Mouse (Mus musculus): ENCODE data around the gene Syk. TPM values are rescaled to one million over a fixed set of nuclear protein-coding genes. Genes with fewer than 3 reads are reported as not detected.

The Syk gene
- total RNA-seq, 2 experiments from 2014 or later = 18.9 to 19.5 TPM

DNA sequence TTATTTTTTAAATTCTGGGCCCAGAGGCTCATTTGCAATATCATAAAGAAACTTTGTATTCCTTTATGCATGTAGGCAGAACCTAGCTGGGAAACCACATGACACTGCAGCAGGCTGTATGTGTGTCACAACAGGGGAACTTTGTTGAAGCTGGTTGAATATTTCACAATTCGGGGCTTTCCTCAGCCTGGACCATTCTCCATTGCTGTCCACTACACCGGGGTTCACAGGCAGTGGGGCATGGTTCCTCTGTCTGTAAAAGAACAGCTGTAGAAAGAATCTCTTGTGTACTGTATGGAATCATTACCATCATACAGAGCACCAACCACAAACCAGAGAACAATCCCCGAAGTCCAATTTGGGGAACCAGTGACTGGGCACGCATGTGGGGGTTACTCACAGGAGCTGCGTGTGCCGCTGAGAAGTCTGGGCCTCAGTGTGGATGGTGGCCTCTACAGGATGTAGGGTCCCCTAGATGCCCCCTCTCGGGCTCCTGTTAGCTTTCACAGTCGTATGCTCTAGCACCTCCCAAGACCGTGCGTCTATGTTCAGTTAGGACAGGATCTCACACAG lies 53.3 kb downstream of the Syk start:
- intact Hi-C loops (cut with DNase I) = no loop called here
- no peak for DNase-seq

DNA sequence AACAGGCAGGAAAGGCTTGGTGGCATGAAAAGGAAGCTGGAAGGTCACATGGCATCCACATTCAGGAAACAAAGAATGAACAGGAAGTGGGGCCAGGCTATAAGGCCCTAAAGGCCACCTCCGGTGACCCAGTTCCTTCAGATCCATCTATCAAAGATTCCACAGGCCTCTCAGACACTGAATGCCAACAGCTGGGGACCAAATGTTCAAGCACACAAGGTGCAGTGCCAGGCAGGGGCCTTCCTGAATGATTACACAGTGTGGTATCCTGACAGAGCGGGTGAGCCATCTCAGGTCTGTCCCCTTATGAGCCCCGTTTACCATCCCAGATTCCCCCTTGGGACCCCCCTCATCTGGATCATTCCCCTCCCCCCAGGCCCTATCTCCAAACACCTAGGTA lies 63.6 kb downstream of the Syk start:
- intact Hi-C loops (cut with DNase I) = no loop called here

DNA sequence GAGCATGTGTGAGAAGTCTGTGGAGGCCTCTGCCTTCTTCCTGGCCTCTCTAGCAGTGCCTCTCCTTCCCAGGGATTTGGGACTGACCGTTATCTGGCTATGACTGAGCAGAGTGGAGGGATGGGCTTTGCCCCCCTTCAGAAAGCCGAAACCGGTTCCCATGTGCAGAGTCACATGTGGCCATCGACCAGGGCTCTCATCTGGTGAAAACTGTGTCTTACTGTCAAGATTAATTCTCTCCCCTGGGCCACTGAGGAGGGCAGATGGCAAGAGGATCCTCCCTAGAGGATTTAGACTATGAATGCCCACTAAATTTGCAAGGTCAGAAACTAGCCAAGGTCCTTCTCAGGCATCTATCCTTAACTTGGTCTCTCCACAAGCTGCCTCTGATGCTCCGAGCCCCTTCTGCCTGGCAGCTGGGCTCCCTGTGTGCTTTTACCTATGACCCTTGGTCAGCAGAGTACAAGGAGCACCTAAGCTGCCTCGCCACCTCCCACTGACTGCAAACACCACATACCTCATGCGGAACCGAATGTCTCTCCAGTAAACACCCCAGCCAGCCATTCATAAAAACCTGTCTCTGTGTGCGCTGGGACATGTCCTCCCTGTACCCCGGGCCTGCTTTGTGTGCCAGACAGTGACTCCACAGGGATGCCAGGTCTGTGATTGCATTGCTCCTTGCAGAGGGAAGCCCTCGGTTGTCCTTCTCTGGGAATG lies 65.2 kb downstream of the Syk start:
- intact Hi-C loops (cut with DNase I) = no loop called here
- DNase-seq = no peak

More for the DNA sequence above, 63.6 kb downstream of the Syk start:
- DNase-seq = no peak

GRCm38 (mm10) chr13:52649791-52650418 lies 66.9 kb downstream of the Syk start:
- DNase-seq = no peak
- intact Hi-C loops (cut with DNase I) = loop anchor here (10.0 kb wide), 1 partner anchor 705 kb away; no protein-coding TSS in a partner anchor

DNA sequence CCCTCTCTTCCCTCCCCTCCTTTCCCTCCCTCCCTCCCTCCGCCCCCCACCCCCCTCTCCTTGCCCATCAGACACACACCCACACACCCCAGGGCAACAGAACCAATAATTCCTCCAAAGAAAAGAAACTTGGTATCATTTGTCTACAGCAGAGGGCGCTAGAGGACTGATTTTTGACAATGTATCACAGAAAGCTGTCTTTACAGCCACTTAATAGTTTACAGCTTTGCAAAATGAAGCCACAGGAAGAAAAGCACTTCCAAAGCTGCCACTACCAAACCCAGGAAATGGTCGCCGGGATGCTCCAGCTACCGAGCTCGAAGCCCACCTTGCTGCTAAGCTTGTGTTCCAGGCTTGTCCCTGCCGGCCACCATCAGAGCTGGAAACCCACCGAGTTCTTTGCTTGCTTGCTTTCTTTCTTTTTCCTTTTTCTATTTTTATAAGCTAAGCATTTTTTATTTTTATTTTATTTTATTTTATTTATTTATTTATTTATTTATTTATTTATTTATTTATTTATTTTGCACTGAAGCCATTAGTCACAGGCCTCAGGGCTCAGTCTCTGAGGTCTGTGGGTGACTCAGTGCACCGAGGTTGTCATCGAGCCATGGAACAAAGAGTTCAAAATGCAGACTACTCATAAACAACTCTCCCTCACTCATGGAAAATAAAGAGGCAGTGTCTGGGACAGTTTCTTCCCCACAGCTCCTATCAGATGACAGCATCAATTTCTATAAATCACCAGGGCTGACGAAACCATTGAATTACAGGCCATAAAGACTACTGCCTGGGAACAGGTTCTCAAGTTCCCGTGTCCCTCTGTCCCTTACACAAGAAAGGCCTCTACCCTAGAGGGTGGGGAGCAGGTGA lies 68.6 kb downstream of the Syk start:
- intact Hi-C loops (cut with DNase I) = loop anchor here (10.0 kb wide), 1 partner anchor 703 kb away; no protein-coding TSS in a partner anchor
- peak; percentile 16 to 35 for DNase-seq

DNA sequence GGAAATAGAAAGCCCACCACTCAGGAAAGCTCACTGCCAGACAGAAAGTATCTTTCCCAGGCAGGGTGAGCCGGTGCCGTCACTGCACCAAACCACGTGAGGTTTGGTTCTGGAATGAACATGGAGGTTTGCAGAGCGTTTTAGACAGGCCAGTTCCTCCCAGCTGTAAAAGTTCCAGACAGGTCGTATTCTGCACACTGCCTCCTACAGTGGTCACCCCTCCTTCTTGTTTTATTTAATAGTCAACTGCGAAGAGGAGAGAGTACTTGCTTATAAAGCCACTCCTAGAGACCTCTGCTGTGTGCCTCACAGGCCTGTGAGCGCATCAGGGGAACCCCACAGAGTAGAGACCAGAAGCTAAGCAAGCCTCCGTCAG lies 69.3 kb downstream of the Syk start:
- intact Hi-C loops (cut with DNase I) = loop anchor here (10.0 kb wide), 1 partner anchor 703 kb away; no protein-coding TSS in a partner anchor
- DNase-seq = no peak

GRCm38 (mm10) chr13:52654081-52654829 lies 71.3 kb downstream of the Syk start:
- intact Hi-C loops (cut with DNase I) = loop anchor here (10.0 kb wide), 1 partner anchor 701 kb away; no protein-coding TSS in a partner anchor
- DNase-seq = peak; percentile 38 to 46

DNA sequence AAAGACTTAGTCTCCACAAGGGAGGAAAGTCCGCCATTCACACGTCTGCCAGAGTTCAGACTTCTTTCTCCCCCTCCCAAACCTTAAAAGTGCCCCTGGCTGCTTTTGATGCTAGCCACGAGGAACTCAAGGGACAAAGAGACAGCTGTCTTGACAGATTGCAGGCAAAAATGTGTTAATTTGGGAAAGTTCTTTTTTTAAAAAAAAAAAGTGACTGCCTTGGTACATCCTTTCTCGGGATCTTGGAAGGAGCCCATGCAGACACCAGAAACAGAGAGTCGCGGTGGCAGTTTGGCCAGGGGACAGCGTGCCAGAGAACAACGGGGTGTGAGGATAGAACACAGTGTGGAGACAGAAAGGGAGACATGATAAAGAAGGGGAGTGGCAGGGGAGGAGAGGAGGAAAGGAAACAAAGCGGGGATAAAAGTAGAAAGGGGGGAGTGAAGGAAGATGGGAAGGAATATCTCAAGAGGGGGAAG lies 71.9 kb downstream of the Syk start:
- DNase-seq = no peak
- intact Hi-C loops (cut with DNase I) = loop anchor here (5.0 to 10.0 kb wide), 2 partner anchors 57 to 700 kb away; no protein-coding TSS in a partner anchor

GRCm38 (mm10) chr13:52657966-52658365 lies 75.0 kb downstream of the Syk start:
- intact Hi-C loops (cut with DNase I) = loop anchor here (1.0 to 10.0 kb wide), 4 partner anchors 54 to 697 kb away; no protein-coding TSS in a partner anchor
- no peak for DNase-seq

DNA sequence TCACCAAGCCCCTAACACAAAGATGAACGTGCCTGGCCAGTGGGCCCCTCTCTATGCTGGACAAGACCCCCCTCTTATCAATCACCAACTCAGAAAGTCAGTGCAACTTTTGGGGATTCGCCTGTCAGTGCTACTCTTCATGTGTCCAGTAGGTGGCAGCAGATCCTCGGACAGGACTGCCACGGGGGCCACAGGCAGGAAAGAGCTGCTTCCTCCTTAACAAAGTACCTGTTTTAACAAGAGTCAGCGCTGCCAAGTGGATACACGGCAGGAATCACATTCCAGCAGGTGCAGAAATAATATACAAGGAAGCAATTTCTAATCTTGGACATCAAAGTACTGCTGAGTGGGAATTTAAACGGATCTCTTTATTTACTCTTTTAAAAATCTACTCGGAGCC lies 75.5 kb downstream of the Syk start:
- intact Hi-C loops (cut with DNase I) = loop anchor here (1.0 to 10.0 kb wide), 4 partner anchors 54 to 696 kb away; no protein-coding TSS in a partner anchor
- DNase-seq = peak; percentile 54 to 58

DNA sequence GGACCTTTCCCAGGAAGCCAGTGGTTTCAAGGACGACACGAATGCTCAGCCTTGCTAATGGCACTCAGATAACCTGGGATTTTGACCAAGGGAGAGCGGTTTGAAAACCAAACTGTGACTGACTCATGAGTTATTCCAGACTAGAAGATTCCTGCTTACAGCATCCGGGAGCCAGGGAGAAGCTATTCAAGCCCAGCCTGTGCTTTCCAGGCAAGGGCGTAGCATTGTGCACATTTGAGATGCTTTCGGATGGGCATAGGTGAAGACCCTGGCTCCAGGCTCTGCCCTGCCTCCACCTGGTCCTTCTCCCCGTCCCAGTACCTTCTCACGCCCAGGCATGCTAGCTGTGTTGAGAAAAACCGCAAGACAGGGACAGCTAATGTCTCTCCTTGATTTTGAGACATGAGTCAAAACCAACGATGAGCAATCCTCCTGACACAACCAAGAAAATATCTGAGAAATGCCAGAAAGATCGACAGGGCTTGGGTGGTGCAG lies 76.2 kb downstream of the Syk start:
- intact Hi-C loops (cut with DNase I) = loop anchor here (5.0 to 10.0 kb wide), 2 partner anchors 53 to 696 kb away; no protein-coding TSS in a partner anchor

DNA sequence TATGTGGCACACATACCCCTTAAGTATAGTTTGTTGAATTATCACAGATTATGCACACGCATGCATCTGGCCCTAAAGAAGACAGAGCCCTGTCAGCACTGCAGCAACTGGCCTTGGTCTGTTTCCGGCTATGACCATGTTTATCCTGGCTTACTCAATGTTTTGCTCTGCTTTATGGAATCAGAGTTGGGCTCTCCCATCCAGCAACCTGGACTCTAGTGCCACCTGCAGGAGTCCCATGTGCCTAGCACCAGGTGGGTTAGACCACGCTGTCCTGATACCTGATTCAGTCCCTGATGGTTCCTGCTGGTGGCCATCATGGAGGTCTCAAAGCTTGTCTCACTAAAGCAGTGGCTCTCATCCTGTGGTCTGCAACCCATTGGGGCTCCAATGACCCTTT lies 86.9 kb downstream of the Syk start:
- intact Hi-C loops (cut with DNase I) = no loop called here
- DNase-seq = no peak

More for the DNA sequence above, 76.2 kb downstream of the Syk start:
- DNase-seq = no peak

DNA sequence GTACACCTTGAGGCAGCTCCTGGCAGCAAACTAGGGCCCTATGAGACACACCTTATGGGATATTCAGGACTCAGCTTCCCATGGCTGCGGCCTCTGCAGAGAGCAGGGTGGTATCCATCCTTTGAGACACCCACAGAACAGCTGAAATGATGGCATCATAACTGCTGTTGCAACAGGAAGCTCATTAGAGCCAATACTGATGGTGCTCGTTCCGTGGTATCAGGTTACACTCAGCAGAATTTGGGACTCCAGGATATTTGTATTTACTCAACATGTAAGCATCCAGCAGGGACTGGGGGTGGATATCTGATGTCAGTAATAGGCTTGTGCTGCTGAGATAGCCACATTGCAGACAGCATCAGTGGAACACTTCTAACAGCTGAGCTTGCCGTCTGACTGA lies 90.3 kb downstream of the Syk start:
- intact Hi-C loops (cut with DNase I) = no loop called here
- no peak for DNase-seq

DNA sequence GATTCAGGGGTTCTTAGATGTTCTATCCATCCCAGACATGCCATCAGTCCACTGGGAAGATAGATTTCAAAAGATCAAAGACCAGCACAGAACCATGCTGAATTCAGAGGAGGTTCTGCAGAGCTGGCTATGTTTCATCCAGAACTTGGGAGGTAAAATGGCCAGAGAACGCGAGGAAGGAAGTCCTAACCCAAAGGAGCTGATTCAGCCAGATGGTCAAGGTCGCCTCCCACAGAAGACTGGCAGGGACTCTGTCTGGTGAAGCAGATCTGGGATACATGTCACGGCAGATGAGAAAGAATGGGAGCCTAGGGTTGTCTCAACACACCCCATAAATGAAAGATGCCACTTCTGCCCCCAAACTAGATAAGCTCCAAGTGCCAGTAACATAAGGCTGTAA lies 90.9 kb downstream of the Syk start:
- intact Hi-C loops (cut with DNase I) = no loop called here
- no peak for DNase-seq

DNA sequence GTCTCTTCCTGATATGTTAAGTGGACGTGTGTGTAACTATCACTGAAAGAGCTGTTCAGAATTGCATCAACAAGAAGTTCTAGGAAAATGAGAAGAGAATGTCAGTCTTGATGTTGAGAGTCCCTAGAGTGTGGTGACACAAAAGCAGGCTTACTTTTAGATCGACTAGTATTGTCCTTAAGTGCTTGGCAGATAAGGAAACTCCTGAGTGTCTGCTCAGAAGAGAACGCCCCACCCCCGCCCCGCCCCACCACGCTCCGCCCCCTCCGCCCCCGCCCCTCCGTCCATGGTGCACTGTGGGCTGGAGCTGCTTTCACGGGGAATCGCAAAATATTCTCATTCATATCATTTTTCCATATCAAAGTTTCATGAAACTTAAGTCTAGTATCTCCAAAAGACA lies 91.9 kb downstream of the Syk start:
- DNase-seq = no peak
- intact Hi-C loops (cut with DNase I) = no loop called here

- intact Hi-C loops (cut with DNase I) = no loop called here
- DNase-seq = no peak
Observed at GRCm38 (mm10) chr13:52675526-52676294, 92.7 kb downstream of the Syk start.

DNA sequence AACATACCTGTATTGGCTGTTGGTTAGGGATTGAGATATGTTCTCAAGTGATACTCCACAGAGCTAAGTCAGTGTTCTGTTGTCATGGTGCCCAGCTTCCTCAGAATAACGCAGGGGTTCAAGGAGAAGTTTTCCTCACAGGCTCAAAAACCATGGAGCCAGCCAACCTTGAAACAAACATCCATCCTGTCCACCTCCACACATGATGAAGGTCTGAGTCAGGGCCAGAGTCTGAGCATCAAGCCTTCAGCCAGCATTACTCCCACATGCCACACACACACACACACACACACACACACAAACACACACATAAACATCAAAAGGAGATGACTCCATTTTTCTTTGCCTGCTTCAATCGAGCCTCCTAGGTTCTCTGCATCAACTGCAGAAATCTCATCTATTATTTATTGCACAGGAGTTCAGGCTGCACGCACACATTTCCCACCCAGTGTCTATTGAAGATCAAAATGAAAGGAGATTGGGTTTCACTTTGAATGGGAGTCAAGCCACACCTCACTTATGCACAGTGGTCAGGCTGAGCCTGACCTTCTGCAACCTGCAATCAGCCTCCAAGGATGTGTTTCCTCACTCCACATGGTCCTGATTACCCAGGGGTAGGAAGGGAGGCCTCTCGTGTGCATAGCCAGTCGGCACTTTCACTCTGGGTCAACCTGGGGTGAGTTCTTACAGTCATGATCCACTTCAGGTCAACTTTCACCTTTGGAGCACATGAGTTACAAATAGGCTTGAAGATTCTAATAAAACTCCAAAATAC lies 93.9 kb downstream of the Syk start:
- intact Hi-C loops (cut with DNase I) = no loop called here
- DNase-seq = no peak

DNA sequence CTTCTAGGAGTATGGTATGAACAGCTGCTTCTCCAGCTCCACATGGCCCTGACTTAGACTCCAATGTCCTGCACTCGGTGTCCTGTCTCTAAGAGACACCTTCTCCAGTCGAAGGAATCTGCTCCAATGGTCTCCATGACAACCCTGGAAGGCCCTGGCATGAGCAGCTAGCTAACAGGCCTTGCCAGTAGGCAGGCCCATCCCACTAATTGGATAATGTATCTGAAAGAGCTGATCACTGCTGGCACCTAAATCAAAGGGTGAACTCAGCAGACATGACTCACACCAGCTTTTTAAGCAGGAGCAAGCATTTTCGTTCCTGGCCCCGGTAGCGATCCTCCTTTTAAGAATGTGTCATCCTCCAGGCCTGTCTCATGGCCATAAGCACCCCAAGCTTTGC lies 96.9 kb downstream of the Syk start:
- DNase-seq = no peak
- intact Hi-C loops (cut with DNase I) = no loop called here
